Mouse (Mus musculus) liver, adult 2 months (tissue): ENCODE results near the gene Chil4.
"Not testable (repeated sequence)": the region's sequence is repeated elsewhere in the genome, so short reads cannot be mapped to it uniquely, and the experiment has no call there.

Experiments used
- CTCF ChIP-seq: fragments of 200-500 bp; IDR thresholded peaks from 2 replicates; pipeline ENCODE4 v1.5.1; 2011; ENCODE audit warnings: low read depth, low read length, control low read depth
- POLR2A ChIP-seq: fragments of 200-500 bp; IDR thresholded peaks from 2 replicates; pipeline ENCODE4 v1.6.1; 2011; ENCODE audit warnings: low read length, control low read depth; ENCODE audit not compliant: insufficient read depth; ENCODE audit errors: extremely low read depth

GRCm38 (mm10) chr3:106223391-106223790, 4.1 kb upstream of the Chil4 start:
- not testable (repeated sequence) for TF ChIP-seq CTCF, POLR2A
